Mouse (Mus musculus) CD4-positive helper T cell, adult 2 months (primary cell): ENCODE measurements around the gene Olfr837.
"Not testable (repeated sequence)": the region's sequence is repeated elsewhere in the genome, so short reads cannot be mapped to it uniquely, and the experiment has no call there.

Experiments used
- DNase-seq: peaks from one replicate; pipeline ENCODE4 v3.0.0-alpha.2; 2012; ENCODE audit warnings: low read depth, missing footprints, low spot score

The Olfr837 gene

DNA sequence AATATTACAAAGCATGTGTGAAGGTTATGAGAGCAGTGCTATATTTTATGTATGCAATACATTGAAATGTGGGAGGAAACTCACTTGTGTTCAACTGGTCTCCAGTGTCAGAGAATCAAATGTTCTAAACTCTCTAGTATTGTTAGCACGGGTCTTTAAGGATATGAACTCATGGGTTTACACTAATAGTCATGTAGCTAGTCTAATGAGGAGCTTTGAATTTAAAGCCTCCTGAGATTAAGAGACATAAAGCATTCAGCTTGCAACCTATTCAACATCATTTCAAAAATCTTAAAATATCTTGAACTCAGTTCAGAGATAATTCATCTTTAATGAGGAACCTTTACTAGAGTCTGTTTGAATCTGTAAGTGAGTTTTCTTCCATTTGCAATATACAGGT is at the start of gene Olfr837:
Gene Olfr837 (plus strand): TSS at position 301 of the 400 bp plus-strand sequence.
- no peak for DNase-seq

DNA sequence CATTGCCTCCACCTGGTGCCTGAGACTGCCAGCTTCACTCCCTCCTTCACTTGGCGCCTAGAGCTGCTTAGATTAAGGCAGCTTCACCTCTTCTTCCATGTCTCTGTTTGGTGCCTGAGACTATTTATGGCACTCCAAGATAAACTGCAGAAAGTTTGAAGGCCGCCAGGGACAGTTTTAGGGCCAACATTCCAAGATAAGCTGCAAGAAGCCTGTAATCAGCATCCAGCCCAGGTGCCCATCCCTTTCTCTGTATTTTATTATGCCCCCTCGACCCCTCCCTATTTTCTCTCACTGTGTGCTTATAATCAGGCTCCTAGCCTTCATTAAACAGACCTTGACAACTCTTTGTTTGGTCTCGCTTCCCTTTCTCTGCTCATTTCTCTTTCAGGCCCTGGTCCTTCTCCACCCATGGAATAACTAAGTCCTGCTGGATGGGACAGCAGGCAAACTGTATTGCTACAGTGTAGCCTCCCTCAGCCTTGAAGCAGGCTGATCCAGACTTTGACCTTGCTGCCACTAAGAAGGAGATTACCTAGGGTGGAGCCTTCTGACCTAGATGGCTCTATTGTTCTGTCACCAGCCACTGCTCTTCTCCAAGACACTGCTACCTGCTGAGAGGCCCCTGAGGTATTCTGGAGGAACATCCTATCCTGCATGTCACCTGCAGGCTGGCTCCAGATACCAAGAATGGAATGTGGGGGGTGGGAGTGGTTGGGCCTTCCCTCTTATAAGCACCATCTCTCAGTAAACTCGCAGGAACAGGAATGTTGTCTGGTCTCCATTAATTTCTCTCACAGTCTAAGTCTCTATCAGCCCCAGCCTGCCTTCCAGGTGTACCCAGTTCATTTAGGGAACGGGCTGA is 43.0 kb upstream of the Olfr837 start:
- not testable (repeated sequence) for DNase-seq

DNA sequence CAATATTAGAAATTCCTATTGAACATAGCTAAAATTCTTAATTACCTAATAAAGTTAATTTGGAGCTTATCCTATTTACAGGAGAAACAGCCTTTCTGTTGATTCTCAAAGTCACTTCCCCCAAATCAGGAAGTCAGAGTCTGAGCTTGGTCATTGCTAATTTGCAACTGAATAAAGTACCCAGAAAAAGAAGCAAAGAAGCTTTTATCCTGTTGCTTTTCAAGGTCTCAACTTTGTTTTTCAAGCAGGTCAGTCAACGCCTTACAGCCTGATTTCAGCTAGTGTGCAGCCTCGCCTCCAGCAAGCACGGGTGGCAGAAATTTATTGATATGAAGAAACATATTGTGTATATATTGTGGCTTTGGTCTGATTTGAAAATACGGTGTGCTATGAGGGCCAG is 38.8 kb upstream of the Olfr837 start:
- no peak for DNase-seq

DNA sequence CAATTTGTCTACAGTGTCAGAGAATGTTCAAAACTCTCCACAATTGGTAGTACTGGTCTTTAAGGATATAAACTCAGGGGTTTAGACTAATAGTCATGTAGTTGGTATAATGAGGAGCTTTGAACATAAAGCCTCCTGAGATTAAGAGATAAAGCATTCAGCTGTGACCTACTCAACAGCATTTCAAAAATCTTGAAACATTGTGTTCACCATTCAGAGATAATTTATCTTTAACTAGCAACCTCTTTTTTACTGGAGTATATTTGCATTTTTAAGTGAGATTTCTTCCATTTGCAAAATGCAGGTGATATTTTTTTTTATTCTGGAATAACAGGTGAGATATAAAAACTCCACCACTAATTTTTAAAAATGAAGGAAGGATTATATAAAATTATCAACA is 16.0 kb upstream of the Olfr837 start, which contains the start of gene Olfr836:
Gene Olfr836 (plus strand): TSS at position 301 of the 400 bp plus-strand sequence.
- DNase-seq: no peak

DNA sequence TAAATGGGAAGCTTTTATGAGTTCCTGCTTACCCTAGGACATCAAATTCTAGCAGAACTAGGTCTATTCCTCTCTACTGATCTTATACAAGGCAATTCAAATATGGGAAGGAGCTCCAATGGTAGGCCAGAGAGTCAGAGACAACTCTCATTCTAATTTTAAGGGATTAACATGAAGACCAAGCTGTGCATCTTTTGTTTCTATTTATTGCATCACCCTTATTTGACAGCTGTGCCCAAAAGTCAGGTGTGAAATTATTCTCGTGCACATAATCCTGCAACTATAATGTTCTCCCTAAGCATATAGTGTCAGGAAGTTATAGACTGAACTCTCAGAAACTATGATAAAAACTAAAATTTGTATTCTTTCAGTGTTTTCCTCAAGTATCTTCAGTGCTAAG is 41.1 kb downstream of the Olfr837 start, which contains the start of gene Olfr839-ps1:
Gene Olfr839-ps1 (minus strand): TSS at position 101 of the 400 bp plus-strand sequence.
- DNase-seq: no peak
